Comparison of ENCODE assay signal across 14 mouse cellular contexts in genomic region chr4:55723124-55723523, GRCm38 (mm10).
DNase-seq lines count a peak whose midpoint lies in the region; ATAC-seq and TF ChIP-seq lines count a peak whose summit lies in the region.
"Had no signal": no experiment of that assay in that cellular context is flagged by ENCODE, and none has a peak within 500 bp of the region (broad histone marks: within the 10 kb centered on the region; RNA-seq: fewer than 3 reads in every experiment).

No protein-coding gene starts in this region.

- H3K27ac ChIP-seq in forebrain, embryonic 15.5 days (replicated peaks), result no peak overlapping the region
- H3K27ac ChIP-seq in forebrain, embryonic 11.5 days (ENCODE audit: low read depth, low read length), result no peak overlapping the region
- H3K27ac ChIP-seq in forebrain, postnatal 0 days (ENCODE audit: low read depth, low read length), result no peak overlapping the region
- no peak overlapping the region for H3K27ac ChIP-seq in hindbrain, embryonic 14.5 days
- H3K27ac ChIP-seq in liver, embryonic 12.5 days, result no peak overlapping the region
- H3K27ac ChIP-seq: embryonic facial prominence, embryonic 12.5 days; midbrain, embryonic 12.5 days; stomach, postnatal 0 days had no signal

- H3K9me3 ChIP-seq in forebrain, embryonic 15.5 days, result no peaks in the 10 kb centered on the region
- H3K9me3 ChIP-seq in forebrain, embryonic 11.5 days (ENCODE audit: control insufficient read depth, low read length), result no peaks in the 10 kb centered on the region
- no peaks in the 10 kb centered on the region for H3K9me3 ChIP-seq in forebrain, postnatal 0 days (ENCODE audit: low read length)
- no peaks in the 10 kb centered on the region for H3K9me3 ChIP-seq in hindbrain, embryonic 14.5 days (ENCODE audit: control insufficient read depth, low read length)
- no peaks in the 10 kb centered on the region for H3K9me3 ChIP-seq in liver, embryonic 12.5 days (replicated peaks)
- H3K9me3 ChIP-seq: embryonic facial prominence, embryonic 12.5 days; midbrain, embryonic 12.5 days had no signal

- no peak for DNase-seq in forebrain, embryonic 11.5 days (ENCODE audit: low spot score)
- DNase-seq in lung, postnatal 4 days, result peak; percentile 9 to 42
- DNase-seq in lung, postnatal 36 days, result no peak
- peak; percentile 73 for DNase-seq in forebrain, postnatal 0 days
- peak; percentile 61 for DNase-seq in hindbrain, embryonic 14.5 days (ENCODE audit: low spot score)
- DNase-seq: B cell, adult 2 months; cerebellum, adult 18-20 months had no signal

- H3K9ac ChIP-seq in forebrain, embryonic 15.5 days (replicated peaks), result no peak overlapping the region
- H3K9ac ChIP-seq in forebrain, embryonic 11.5 days (ENCODE audit: low read length), result no peak overlapping the region
- H3K9ac ChIP-seq in forebrain, postnatal 0 days, result no peak overlapping the region
- H3K9ac ChIP-seq in hindbrain, embryonic 14.5 days, result no peak overlapping the region
- H3K9ac ChIP-seq in liver, embryonic 12.5 days, result no peak overlapping the region
- H3K9ac ChIP-seq: embryonic facial prominence, embryonic 12.5 days; midbrain, embryonic 12.5 days had no signal

- no peak overlapping the region for H3K4me2 ChIP-seq in forebrain, embryonic 15.5 days (replicated peaks)
- H3K4me2 ChIP-seq in forebrain, embryonic 11.5 days (ENCODE audit: low read depth, low read length, severe bottlenecking), result no peak overlapping the region
- no peak overlapping the region for H3K4me2 ChIP-seq in forebrain, postnatal 0 days (ENCODE audit: low read depth)
- no peak overlapping the region for H3K4me2 ChIP-seq in hindbrain, embryonic 14.5 days (replicated peaks)
- H3K4me2 ChIP-seq in liver, embryonic 12.5 days, result no peak overlapping the region
- H3K4me2 ChIP-seq: embryonic facial prominence, embryonic 12.5 days; midbrain, embryonic 12.5 days had no signal

- TF ChIP-seq CTCF in forebrain, postnatal 0 days (IDR thresholded peaks at IDR 0.05; ENCODE audit: low read depth), result no peak

- peaks cover 11% of the 10 kb centered on the region for H3K4me1 ChIP-seq in forebrain, embryonic 15.5 days
- H3K4me1 ChIP-seq in forebrain, embryonic 11.5 days (replicated peaks; ENCODE audit: control insufficient read depth, insufficient read depth, low read length), result no peaks in the 10 kb centered on the region
- H3K4me1 ChIP-seq in forebrain, postnatal 0 days (ENCODE audit: insufficient read depth), result no peaks in the 10 kb centered on the region
- peaks cover 3% of the 10 kb centered on the region; the same call in 1 of the 2 replicates for H3K4me1 ChIP-seq in hindbrain, embryonic 14.5 days (replicated peaks; ENCODE audit: control insufficient read depth, insufficient read depth, low read length)
- H3K4me1 ChIP-seq in liver, embryonic 12.5 days, result no peaks in the 10 kb centered on the region
- H3K4me1 ChIP-seq: midbrain, embryonic 12.5 days had no signal

- ATAC-seq in forebrain, embryonic 15.5 days (replicated peaks), result peak; percentile 89
- ATAC-seq in forebrain, embryonic 11.5 days (replicated peaks; ENCODE audit: low FRiP score), result no peak
- peak; percentile 91 for ATAC-seq in forebrain, postnatal 0 days
- ATAC-seq in hindbrain, embryonic 14.5 days (ENCODE audit: low FRiP score), result peak; percentile 74; the same call in 1 of the 2 replicates
- ATAC-seq in liver, embryonic 12.5 days, result no peak
- ATAC-seq in erythroid progenitor cell, adult 5-6 weeks (replicated peaks; ENCODE audit: low FRiP score, poor library complexity, severe bottlenecking), result no peak
- ATAC-seq: intestine, postnatal 0 days had no signal

- H3K4me3 ChIP-seq in forebrain, embryonic 15.5 days, result no peak overlapping the region
- H3K4me3 ChIP-seq in forebrain, embryonic 11.5 days (ENCODE audit: low read depth, low read length), result no peak overlapping the region
- H3K4me3 ChIP-seq in forebrain, postnatal 0 days (ENCODE audit: low read depth, low read length), result no peak overlapping the region
- no peak overlapping the region for H3K4me3 ChIP-seq in hindbrain, embryonic 14.5 days (replicated peaks; ENCODE audit: low read length)
- no peak overlapping the region for H3K4me3 ChIP-seq in liver, embryonic 12.5 days
- H3K4me3 ChIP-seq: embryonic facial prominence, embryonic 12.5 days; midbrain, embryonic 12.5 days had no signal

- 59% methylated on average over 1 of the region's 1 CpGs for whole genome bisulfite sequencing in forebrain, embryonic 15.5 days
- WGBS in forebrain, embryonic 11.5 days, result 67% methylated on average over 1 of the region's 1 CpGs
- 43% methylated on average over 1 of the region's 1 CpGs for WGBS in forebrain, postnatal 0 days
- WGBS in hindbrain, embryonic 14.5 days, result 44% methylated on average over 1 of the region's 1 CpGs
- WGBS in liver, embryonic 12.5 days (ENCODE audit: insufficient replicate concordance), result 63% methylated on average over 1 of the region's 1 CpGs

- no peaks in the 10 kb centered on the region for H3K27me3 ChIP-seq in forebrain, embryonic 15.5 days
- no peaks in the 10 kb centered on the region for H3K27me3 ChIP-seq in forebrain, embryonic 11.5 days (ENCODE audit: control insufficient read depth, insufficient read depth, low read length)
- no peaks in the 10 kb centered on the region for H3K27me3 ChIP-seq in forebrain, postnatal 0 days (ENCODE audit: insufficient read depth, low read length)
- no peaks in the 10 kb centered on the region for H3K27me3 ChIP-seq in hindbrain, embryonic 14.5 days (ENCODE audit: control insufficient read depth, insufficient read depth, low read length)
- no peaks in the 10 kb centered on the region for H3K27me3 ChIP-seq in liver, embryonic 12.5 days (replicated peaks)
- H3K27me3 ChIP-seq: embryonic facial prominence, embryonic 12.5 days; midbrain, embryonic 12.5 days had no signal

- H3K36me3 ChIP-seq in forebrain, embryonic 15.5 days, result no peaks in the 10 kb centered on the region
- no peaks in the 10 kb centered on the region for H3K36me3 ChIP-seq in forebrain, embryonic 11.5 days (ENCODE audit: control insufficient read depth, insufficient read depth, low read length)
- no peaks in the 10 kb centered on the region for H3K36me3 ChIP-seq in forebrain, postnatal 0 days (ENCODE audit: insufficient read depth)
- no peaks in the 10 kb centered on the region for H3K36me3 ChIP-seq in hindbrain, embryonic 14.5 days (replicated peaks; ENCODE audit: control insufficient read depth, insufficient read depth)
- no peaks in the 10 kb centered on the region for H3K36me3 ChIP-seq in liver, embryonic 12.5 days
- H3K36me3 ChIP-seq: embryonic facial prominence, embryonic 12.5 days; midbrain, embryonic 12.5 days had no signal

Comparison
In these comparisons a context has a peak if more than half of its experiments do, and no peak if none do; other contexts are left out.
1. ATAC-seq: peak in forebrain, embryonic 15.5 days (single experiment), forebrain, postnatal 0 days (single experiment) and hindbrain, embryonic 14.5 days (single experiment); none in forebrain, embryonic 11.5 days (single experiment), liver, embryonic 12.5 days (single experiment) and erythroid progenitor cell, adult 5-6 weeks (single experiment).
2. DNase-seq: peak in lung, postnatal 4 days (2 of 2), forebrain, postnatal 0 days (single experiment) and hindbrain, embryonic 14.5 days (single experiment); none in forebrain, embryonic 11.5 days (single experiment) and lung, postnatal 36 days (single experiment).